Mouse (Mus musculus) lung, postnatal 0 days (tissue): ENCODE results near the gene Arpp21.

Experiments
- CTCF ChIP-seq: IDR thresholded peaks from 2 replicates; pipeline ENCODE4 v1.5.1; 2016; ENCODE audit warnings: antibody characterized with exemption, mild to moderate bottlenecking
- EP300 ChIP-seq: IDR thresholded peaks from 2 replicates; pipeline ENCODE4 v1.6.1; 2016; ENCODE audit warnings: antibody characterized with exemption, mild to moderate bottlenecking, control low read depth

- TF ChIP-seq CTCF (no peak), EP300 (no peak)
Observed at GRCm38 (mm10) chr9:112238168-112238567, 2.4 kb upstream of the Arpp21 start.
